11 mouse cellular contexts compared by ENCODE assay signal in the genomic region with DNA sequence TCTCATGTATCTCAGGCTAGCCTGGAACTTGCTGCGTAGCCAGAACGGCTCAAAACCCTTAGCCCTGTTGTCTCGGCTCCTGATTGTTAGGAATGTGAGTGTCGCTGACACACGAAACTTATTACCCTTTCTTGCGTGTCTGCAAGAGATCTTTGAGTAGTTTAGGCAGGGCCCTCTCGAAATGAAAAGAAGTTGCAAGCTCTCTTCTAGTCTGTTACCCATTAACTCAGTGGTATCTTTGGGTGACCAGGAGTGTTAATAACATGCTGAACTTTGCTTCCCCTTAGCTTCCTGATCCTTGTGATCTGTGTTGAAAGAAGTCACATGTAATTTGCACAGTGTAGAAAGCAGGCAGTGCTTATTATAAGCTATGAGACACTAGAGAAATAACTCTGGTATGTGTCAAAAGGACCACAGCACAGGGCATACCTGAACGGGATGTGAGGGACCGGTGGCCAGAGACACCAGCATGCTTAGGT. TPM values are rescaled to one million over a fixed set of nuclear protein-coding genes. Genes with fewer than 3 reads are reported as not detected.
A peak's percentile ranks its signal among the peaks of the same experiment; 100 is the strongest.
DNase-seq lines count a peak whose midpoint lies in the region; ATAC-seq and TF ChIP-seq lines count a peak whose summit lies in the region.
"Had no signal": no experiment of that assay in that cellular context is flagged by ENCODE, and none has a peak within 500 bp of the region (broad histone marks: within the 10 kb centered on the region; RNA-seq: fewer than 3 reads in every experiment).

No protein-coding gene starts in this region.

- no peak for ATAC-seq in heart, postnatal 0 days (ENCODE audit: insufficient read depth, low read depth)
- peak; percentile 74 for ATAC-seq in liver, embryonic 16.5 days (ENCODE audit: low read depth)
- peak; percentile 81 for ATAC-seq in stomach, embryonic 15.5 days (ENCODE audit: insufficient read depth, low FRiP score, low read depth)
- ATAC-seq in forebrain, embryonic 16.5 days: no peak

- H3K4me3 ChIP-seq in heart, postnatal 0 days (ENCODE audit: low read depth, low read length): no peak overlapping the region
- H3K4me3 ChIP-seq in liver, embryonic 16.5 days (ENCODE audit: low read depth, low read length): no peak overlapping the region
- H3K4me3 ChIP-seq in stomach, embryonic 15.5 days (replicated peaks): no peak overlapping the region
- no peak overlapping the region for H3K4me3 ChIP-seq in forebrain, embryonic 16.5 days (replicated peaks; ENCODE audit: low read length)
- H3K4me3 ChIP-seq: limb, embryonic 12.5 days had no signal

- no peak for TF ChIP-seq EP300 in heart, postnatal 0 days (IDR thresholded peaks at IDR 0.05; ENCODE audit: low read depth)

- H3K36me3 ChIP-seq in heart, postnatal 0 days (replicated peaks; ENCODE audit: control insufficient read depth, insufficient read depth, low read length): no peaks in the 10 kb centered on the region
- H3K36me3 ChIP-seq in liver, embryonic 16.5 days (ENCODE audit: control insufficient read depth, insufficient read depth): no peaks in the 10 kb centered on the region
- H3K36me3 ChIP-seq in stomach, embryonic 15.5 days: no peaks in the 10 kb centered on the region
- no peaks in the 10 kb centered on the region for H3K36me3 ChIP-seq in forebrain, embryonic 16.5 days (ENCODE audit: control insufficient read depth, insufficient read depth)

- H3K4me1 ChIP-seq in heart, postnatal 0 days (ENCODE audit: control insufficient read depth, insufficient read depth): peaks cover 8% of the 10 kb centered on the region; the same call in 1 of the 2 replicates
- H3K4me1 ChIP-seq in liver, embryonic 16.5 days (ENCODE audit: control insufficient read depth, low read depth, low read length): peaks cover 11% of the 10 kb centered on the region
- H3K4me1 ChIP-seq in stomach, embryonic 15.5 days: no peaks in the 10 kb centered on the region
- H3K4me1 ChIP-seq in forebrain, embryonic 16.5 days (replicated peaks; ENCODE audit: control insufficient read depth, insufficient read depth, low read length): peaks cover 11% of the 10 kb centered on the region

- no peak for TF ChIP-seq CTCF in heart, postnatal 0 days (IDR thresholded peaks at IDR 0.05; ENCODE audit: low read depth)

- H3K27me3 ChIP-seq in heart, postnatal 0 days (ENCODE audit: control insufficient read depth, insufficient read depth, low read length): no peaks in the 10 kb centered on the region
- H3K27me3 ChIP-seq in liver, embryonic 16.5 days (ENCODE audit: control insufficient read depth, insufficient read depth, low read depth, low read length): no peaks in the 10 kb centered on the region
- no peaks in the 10 kb centered on the region for H3K27me3 ChIP-seq in stomach, embryonic 15.5 days (replicated peaks)
- H3K27me3 ChIP-seq in forebrain, embryonic 16.5 days (replicated peaks; ENCODE audit: control insufficient read depth, insufficient read depth, low read length): no peaks in the 10 kb centered on the region
- H3K27me3 ChIP-seq: limb, embryonic 12.5 days had no signal

- 52% methylated on average over 9 of the region's 9 CpGs for WGBS in heart, postnatal 0 days
- 49% methylated on average over 9 of the region's 9 CpGs for WGBS in liver, embryonic 16.5 days (ENCODE audit: insufficient replicate concordance)
- WGBS in stomach, embryonic 15.5 days: 47% methylated on average over 9 of the region's 9 CpGs
- WGBS in forebrain, embryonic 16.5 days: 82% methylated on average over 9 of the region's 9 CpGs

- H3K27ac ChIP-seq in heart, postnatal 0 days (ENCODE audit: low read depth): peak overlapping the region; percentile 41; the same call in 1 of the 2 replicates
- H3K27ac ChIP-seq in liver, embryonic 16.5 days (ENCODE audit: low read length): peak overlapping the region; percentile 83
- H3K27ac ChIP-seq in stomach, embryonic 15.5 days: peak overlapping the region; percentile 55; the same call in 1 of the 2 replicates
- no peak overlapping the region for H3K27ac ChIP-seq in forebrain, embryonic 16.5 days (ENCODE audit: low read length)
- H3K27ac ChIP-seq: limb, embryonic 12.5 days had no signal

- no peaks in the 10 kb centered on the region for H3K9me3 ChIP-seq in heart, postnatal 0 days (replicated peaks; ENCODE audit: control insufficient read depth, low read length)
- H3K9me3 ChIP-seq in liver, embryonic 16.5 days (replicated peaks; ENCODE audit: control insufficient read depth, low read length): no peaks in the 10 kb centered on the region
- no peaks in the 10 kb centered on the region for H3K9me3 ChIP-seq in stomach, embryonic 15.5 days
- no peaks in the 10 kb centered on the region for H3K9me3 ChIP-seq in forebrain, embryonic 16.5 days (ENCODE audit: control insufficient read depth, low read length)
- H3K9me3 ChIP-seq: limb, embryonic 12.5 days had no signal

- intact Hi-C loops in heart, postnatal 36 days (cut with DNase I): no loop called here

- H3K4me2 ChIP-seq in heart, postnatal 0 days (ENCODE audit: low read depth, low read length): no peak overlapping the region
- H3K4me2 ChIP-seq in liver, embryonic 16.5 days (ENCODE audit: low read depth, low read length): peak overlapping the region; percentile 30
- 0 out of 2 replicates have a peak overlapping the region, but pooled peaks have one; percentile 12 for H3K4me2 ChIP-seq in stomach, embryonic 15.5 days
- H3K4me2 ChIP-seq in forebrain, embryonic 16.5 days (ENCODE audit: low read length): no peak overlapping the region
- H3K4me2 ChIP-seq: limb, embryonic 12.5 days had no signal

- no peak for DNase-seq in heart, postnatal 0 days (ENCODE audit: low spot score)
- DNase-seq in heart, postnatal 36 days: no peak
- peak; percentile 58 to 82 for DNase-seq in kidney, adult 8-10 months
- DNase-seq in frontal cortex, postnatal 14 days (ENCODE audit: low spot score in 2 of 2): no peak
- DNase-seq in cerebellum, postnatal 36 days: no peak
- DNase-seq: gastrocnemius, postnatal 14 days; thymus, postnatal 4 days had no signal

- no peak overlapping the region for H3K9ac ChIP-seq in heart, postnatal 0 days (replicated peaks; ENCODE audit: low read depth, low read length)
- no peak overlapping the region for H3K9ac ChIP-seq in liver, embryonic 16.5 days (ENCODE audit: low read depth, low read length)
- no peak overlapping the region for H3K9ac ChIP-seq in stomach, embryonic 15.5 days
- no peak overlapping the region for H3K9ac ChIP-seq in forebrain, embryonic 16.5 days (replicated peaks; ENCODE audit: low read depth, low read length)
- H3K9ac ChIP-seq: limb, embryonic 12.5 days had no signal

RNA-seq across cellular contexts. Expression of gene Eef1a1, which starts 43.4 kb away (rescaled TPM):
- total RNA-seq in heart, postnatal 0 days (2014; rRNA removed; ENCODE audit: low replicate concordance): 7,011 and 7,051 TPM in 2 replicates
- polyA plus RNA-seq in heart, postnatal 0 days (2015; fragmentation: Nextera tagmentation; extraction: Ambion mirVana): 2,146 and 2,221 TPM in 2 replicates
- total RNA-seq in heart, postnatal 36 days (2021): 1,000 to 10,000 TPM; 1,083 to 1,160 TPM
- polyA plus RNA-seq in liver, embryonic 16.5 days (2015; fragmentation: Nextera tagmentation; extraction: Ambion mirVana): 1,873 and 1,994 TPM in 2 replicates
- 4,240 and 4,503 TPM in 2 replicates for polyA plus RNA-seq in stomach, embryonic 15.5 days (2015; fragmentation: Nextera tagmentation; extraction: Ambion mirVana)
- 3,742 and 4,125 TPM in 2 replicates for polyA plus RNA-seq in forebrain, embryonic 16.5 days (2015; fragmentation: Nextera tagmentation; extraction: Ambion mirVana)

RNA-seq across cellular contexts. Expression of gene Slc17a5, which starts 55.5 kb away (rescaled TPM):
- total RNA-seq in heart, postnatal 0 days (2014; rRNA removed; ENCODE audit: low replicate concordance): 6.3 and 13.4 TPM in 2 replicates
- polyA plus RNA-seq in heart, postnatal 0 days (2015; fragmentation: Nextera tagmentation; extraction: Ambion mirVana): 7.3 and 8.0 TPM in 2 replicates
- 1 to 10 TPM; 6.5 to 6.9 TPM for total RNA-seq in heart, postnatal 36 days (2021)
- polyA plus RNA-seq in liver, embryonic 16.5 days (2015; fragmentation: Nextera tagmentation; extraction: Ambion mirVana): 4.8 and 5.8 TPM in 2 replicates
- 17.3 and 18.8 TPM in 2 replicates for polyA plus RNA-seq in stomach, embryonic 15.5 days (2015; fragmentation: Nextera tagmentation; extraction: Ambion mirVana)
- polyA plus RNA-seq in forebrain, embryonic 16.5 days (2015; fragmentation: Nextera tagmentation; extraction: Ambion mirVana): 16.6 and 18.2 TPM in 2 replicates

Comparison
In these comparisons a context has a peak if more than half of its experiments do, and no peak if none do; other contexts are left out.
1. ATAC-seq: peak in liver, embryonic 16.5 days (single experiment) and stomach, embryonic 15.5 days (single experiment); none in heart, postnatal 0 days (single experiment) and forebrain, embryonic 16.5 days (single experiment).
2. DNase-seq: peak in kidney, adult 8-10 months (2 of 2); none in heart, postnatal 0 days (single experiment), heart, postnatal 36 days (0 of 2), frontal cortex, postnatal 14 days (0 of 2) and cerebellum, postnatal 36 days (0 of 2).
3. H3K4me2 ChIP-seq: peak in liver, embryonic 16.5 days (single experiment) and stomach, embryonic 15.5 days (single experiment); none in heart, postnatal 0 days (single experiment) and forebrain, embryonic 16.5 days (single experiment).